Mouse (Mus musculus) gonadal fat pad, adult 2 months (tissue): ENCODE measurements at regions not wholly inside any gene's neighbourhood (a gene's known extent, or its start where the extent isn't known, plus 50 kb on each side); places are given as distances from the start of the nearest gene placed in this dataset.
"Not testable (repeated sequence)": the region's sequence is repeated elsewhere in the genome, so short reads cannot be mapped to it uniquely, and the experiment has no call there.

Source experiments
- DNase-seq: peaks from one replicate; pipeline ENCODE4 v3.0.0-alpha.2; 2012; ENCODE audit warnings: low read depth

DNA sequence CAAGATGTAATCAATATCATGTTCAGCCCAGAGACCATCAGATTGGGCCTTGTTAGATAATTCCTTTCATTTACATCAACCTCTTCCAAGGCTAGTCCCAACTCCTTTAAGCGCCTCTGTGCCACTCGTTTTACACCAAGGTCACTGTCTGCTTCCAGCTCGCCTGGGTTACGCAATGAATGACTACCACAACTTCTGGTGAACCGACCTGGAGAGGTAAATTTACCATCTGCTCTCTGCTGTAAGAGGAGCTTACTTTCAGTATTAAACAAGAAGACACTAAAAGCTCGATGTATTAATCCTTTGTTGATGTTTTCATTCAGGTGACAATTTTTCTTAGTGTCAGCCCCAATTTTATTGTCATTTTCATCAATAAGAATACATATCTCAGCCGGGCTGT lies 51.7 kb upstream of the Fam174b start:
- DNase-seq = no peak

DNA sequence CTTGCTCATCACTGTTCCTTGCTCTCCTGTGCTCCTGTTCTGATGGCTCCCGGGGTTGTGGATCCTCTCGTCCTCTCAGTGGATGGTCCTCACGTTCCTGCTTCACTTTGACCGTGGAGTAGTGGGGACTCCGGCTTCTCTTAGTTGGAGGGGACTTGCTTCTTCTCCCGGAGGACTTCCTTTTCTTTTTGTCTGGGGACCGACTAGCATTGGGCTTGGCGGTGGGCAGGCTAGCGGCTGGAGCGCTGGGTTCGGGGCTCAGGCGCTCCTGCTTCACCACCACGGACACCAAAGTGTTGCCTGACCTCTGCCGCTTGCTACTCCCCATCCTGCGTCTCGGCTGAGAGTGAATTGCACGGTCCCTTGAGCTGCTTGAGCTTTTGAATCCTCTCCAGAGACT lies 53.9 kb upstream of the Fam174b start:
- not testable (repeated sequence) for DNase-seq

DNA sequence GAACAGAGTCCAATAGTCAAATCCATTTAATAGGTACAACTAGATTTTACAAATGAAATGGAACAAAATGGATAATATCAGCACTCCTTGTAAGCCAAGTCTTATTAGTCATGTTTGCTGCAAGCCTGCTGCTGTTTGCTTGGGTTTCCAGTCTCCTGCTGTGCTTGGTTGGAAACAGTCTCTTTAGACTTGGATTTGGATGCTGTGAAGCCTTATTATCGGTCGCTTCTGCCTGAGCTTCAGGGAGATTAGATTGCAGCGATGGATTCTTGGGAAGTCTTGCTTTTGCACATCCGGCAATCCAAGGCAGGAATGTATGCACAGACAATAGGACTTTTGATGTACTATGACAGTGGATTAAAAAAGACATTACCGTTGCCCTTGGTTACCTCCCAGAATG lies 57.3 kb upstream of the Fam174b start:
- no peak for DNase-seq

DNA sequence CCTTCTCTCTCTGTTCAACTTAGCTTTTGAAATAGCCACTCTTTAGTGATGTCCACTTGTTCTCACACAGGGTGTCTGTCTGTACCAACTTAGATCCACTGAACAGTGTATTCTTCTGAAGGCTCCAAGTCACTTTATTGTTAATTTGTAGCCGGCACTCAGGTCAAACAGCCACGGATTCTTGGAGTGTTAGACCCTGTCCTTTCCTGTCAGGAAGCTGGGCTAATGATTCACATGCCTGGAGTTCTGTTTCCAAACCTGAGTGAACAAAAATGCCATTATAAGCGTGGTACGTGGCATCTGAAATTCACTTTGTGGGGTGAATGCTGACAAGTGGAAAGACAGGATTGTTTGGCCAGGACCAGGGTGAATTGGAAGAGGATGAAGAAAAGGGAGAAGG lies 69.5 kb upstream of the Fam174b start:
- no peak for DNase-seq

DNA sequence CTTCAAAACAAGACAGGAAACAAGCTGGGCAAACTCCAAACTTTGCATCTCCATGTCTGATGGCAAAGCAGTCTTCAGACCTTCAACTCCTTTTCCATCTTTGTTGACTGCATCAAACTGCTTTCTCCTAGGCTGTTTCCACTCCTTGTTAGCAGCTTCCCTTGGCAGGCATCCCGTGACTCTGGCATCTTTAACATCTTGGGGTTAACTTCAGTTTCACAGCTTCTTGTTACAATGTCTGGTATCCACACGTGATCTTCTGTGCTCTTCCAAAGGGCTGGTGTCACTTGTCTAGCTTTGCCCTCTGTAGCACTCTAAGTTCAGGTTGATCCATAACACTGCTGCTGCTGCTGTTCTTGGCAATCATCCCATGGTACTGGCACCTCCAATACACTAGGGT lies 71.3 kb upstream of the Fam174b start:
- no peak for DNase-seq

DNA sequence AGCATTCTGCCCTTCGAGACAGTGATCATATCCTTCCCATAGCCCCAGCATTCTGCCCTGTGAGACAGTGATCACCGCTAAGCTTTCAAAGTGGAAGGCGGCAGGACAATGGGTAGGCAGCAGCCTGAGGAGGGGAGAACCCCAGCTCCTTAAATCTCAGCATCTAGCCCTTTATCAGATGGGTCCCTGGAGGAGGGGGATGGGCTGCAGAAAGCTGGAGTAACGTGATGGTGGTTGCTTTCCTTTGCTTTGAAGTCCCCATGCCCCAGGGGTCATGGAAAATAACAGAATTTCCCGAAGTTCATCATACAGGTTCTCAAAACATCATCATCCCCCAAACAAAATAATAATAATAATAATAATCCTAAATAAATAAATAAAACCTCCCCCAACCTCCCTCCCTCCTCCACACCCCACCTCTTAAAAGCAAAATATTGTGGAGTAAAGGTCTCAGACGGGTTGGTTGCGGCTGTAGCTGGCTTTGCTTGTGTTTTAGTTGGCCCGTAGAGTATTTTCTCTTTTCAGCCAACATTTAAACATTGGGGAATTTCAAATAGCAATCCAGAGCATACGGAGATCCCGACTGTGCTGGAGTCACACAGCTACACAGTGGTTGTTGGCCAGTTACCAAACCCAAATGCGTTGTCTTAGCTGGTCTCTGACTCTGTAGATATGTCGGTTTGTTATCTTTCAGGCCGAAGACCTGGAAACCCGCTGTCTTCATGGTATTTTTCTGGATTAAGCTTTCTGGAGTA lies 73.0 kb upstream of the Fam174b start:
- DNase-seq = no peak

DNA sequence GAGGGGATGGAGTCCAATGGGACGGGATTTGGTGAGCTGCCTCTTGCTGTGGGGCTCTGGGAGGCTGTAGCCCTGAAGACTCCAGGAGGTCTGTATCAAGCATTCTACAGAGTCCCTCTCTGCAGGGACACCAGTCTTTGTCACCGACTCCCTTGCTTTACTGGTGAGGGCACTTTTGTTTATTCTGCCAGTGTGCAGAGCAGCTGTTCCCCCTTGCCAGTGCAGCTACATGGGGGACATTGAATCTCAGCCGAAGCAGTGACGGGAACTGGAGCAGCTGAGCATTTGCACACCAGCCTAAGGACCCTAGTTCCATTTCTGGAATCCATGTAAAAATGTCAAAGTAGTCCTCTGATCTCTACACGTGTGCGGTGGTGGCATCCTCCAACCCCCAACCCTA lies 75.1 kb upstream of the Fam174b start:
- DNase-seq = no peak

DNA sequence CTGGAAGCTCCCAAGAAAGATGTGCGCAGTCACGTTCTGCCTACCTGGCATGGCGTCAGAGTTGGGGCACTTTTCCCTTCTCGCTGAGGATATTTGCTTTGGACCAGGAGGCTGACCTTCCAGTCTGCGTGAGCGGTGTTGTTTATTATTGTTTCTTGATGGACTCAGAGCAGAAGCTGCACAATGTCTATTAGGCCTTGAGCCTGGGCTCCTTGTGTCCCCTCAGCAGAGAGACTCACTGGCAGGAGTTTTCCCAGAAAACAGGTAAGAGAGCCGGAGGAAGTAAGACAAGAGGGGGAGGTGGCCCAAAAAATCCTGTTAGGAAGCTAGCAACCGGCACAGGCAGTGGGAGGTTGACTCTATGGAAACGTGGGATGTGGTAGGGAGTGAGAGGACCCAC lies 77.6 kb upstream of the Fam174b start:
- DNase-seq = no peak

DNA sequence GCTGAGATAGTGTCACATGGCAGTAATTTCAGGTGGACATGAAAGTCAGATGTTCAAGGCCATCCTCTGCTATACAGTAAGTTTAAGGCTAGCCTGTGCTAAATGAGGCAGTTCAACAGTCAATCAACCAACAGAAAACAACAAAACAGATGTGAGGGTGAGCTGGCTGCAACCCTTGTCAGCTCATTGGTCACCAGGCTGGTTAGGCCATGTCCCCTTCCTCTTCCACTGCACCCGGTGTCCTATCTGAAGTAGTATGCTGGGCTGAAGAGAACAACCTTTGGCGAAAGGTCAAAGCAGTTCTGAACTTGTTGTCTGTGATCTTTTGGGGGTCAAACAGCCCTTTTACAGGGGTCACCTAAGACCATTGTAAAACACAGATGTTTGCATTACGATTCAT lies 78.2 kb upstream of the Fam174b start:
- no peak for DNase-seq

DNA sequence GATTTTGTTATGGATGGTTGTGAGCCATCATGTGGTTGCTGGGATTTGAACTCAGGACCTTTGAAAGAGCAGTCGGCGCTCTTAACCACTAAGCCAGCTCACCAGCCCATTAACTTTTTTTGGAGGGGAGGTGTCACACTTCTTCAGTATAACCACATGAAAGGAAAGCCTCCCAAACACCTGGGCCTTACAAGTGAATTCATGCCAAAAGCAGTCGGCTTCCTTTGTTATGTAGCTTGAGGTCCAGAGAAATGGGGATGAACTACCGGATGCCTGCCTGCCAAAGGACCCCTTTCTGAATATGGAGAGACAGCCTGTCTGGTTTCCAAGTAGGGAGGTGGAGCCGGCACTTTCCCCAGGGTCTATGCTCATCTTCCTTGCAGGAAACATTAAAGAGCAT lies 80.6 kb upstream of the Fam174b start:
- DNase-seq = no peak

DNA sequence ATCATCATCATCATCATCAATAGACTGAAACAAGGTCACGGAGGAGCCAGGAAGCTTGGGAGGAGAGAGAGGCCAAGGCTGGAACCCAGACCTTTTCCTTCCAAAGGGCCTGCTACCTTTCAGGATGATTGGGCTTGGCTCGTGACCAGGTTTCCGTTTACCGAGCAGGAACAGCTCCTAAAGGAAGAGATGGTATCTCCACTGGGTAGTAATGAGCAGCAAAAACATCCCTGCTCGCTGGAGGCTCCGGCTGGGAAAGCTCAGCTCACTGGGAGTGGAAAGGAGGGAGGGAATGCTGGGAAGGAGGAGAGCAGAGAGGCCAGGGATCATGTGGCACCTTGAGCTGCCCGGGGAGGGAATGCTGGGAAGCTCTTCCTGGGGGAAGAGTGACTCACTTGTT lies 82.8 kb upstream of the Fam174b start:
- no peak for DNase-seq

DNA sequence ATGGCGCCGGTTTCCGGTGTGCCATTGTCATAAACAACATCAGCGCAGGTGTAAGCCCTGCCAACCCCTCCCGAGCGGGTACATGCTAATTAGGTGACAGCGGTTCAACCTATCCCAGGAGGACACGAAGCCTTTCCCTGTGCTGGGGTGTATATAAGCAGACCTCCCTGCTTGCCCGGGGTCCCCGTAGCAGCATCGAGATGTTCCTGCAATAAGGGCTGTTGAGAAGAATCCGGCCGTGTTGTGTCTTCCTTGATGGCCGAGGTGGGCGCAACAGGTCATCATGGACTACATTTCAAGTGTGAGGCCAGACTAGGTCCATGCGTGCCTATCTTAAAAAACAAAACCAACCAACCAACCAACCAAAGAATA lies 83.7 kb upstream of the Fam174b start:
- not testable (repeated sequence) for DNase-seq

DNA sequence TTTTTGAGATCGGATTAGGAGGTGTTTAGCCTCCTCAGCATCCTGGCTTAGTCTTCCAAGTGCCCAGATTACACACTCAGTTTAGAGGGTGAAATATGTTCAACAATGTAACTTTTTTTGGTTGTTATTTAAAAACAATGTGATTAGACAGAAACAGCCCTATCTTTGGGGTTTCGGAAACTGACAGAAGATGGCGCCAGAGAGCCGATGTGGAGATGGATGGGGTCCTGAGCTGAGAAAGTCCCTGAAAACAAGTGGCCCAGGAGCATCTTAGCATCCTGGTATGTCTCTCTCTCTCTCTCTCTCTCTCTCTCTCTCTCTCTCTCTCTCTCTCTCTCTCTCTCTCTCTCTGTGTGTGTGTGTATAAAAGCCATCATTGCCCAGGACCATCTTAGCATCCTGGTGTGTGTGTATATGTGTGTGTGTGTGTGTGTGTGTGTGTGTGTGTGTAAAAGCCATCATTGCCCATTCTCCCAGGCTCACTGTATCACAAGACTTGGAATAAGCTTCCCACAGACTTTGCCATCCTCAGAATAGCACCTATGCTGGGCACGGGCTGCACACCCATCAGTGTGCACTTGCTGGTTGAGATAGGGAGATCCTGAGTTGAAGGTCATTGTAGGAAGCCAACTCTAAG lies 84.2 kb upstream of the Fam174b start:
- no peak for DNase-seq

DNA sequence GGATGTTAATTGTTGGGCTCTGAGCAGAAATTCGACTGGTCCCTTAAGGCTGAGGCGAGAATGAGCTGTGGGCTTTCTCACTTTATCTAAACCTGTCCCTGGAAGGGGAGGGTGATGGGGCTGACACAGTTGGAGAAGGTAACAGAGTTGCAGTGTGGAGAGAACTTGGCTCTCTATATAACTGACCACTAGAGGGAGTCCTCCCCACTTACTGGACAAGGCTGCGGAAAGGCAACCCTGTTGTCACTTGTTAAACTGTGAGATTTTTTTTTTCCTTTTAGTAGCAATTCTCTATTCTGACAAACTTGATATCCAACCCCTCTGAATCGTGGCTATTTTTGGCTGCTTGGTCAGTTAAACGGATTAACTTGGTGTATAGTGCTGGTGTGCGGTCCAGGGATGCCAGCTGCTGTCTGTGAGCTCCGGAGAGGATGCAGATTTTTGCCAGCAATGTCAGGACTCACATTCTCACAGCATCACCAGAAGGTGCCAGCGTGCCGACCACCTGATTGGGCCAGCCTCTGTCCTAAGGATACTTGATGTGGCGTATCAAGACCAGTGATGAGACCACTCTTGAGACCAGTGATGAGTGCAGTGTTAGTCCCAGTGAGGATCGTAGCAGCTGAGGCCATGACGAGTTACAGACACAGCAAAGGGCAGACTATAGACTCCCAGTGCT lies 85.8 kb upstream of the Fam174b start:
- DNase-seq = no peak

DNA sequence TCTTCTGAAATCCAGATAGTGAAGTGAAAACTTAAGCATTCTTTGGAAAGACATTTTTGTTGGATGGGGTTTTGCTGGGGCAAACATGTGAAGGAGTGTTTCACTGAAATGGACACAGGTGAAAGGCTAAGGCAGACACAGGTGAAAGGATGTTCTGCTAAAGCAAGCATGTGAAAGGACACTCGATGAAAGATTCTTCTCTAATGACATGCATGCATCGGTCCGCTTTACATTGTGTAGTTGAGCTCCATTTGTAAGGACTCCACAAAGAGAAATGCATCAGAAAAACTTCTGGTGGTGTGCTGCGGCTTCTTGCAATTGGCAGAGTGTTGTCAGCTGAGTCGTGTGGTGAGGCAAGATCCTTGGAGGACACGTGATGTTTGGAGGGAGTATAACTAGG lies 89.2 kb upstream of the Fam174b start:
- no peak for DNase-seq

DNA sequence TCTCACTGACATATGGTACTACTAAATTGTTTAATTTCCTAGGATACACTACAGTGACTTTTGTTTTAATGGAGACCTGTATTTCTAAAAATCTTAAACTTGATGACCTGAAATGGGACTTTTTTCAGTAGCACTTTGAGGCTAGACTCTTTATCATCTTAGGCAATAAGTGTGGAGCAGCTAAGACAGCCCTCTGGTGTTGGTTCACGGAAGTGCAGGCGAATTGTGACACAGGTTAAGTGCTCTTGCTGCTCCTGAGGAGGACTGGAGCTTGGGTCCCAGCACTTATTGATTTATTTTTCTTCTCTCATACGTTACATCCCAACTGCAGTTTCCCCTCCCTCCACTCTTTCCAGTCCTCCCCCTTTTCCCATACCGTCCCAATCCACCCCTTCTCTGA lies 92.1 kb upstream of the Fam174b start:
- no peak for DNase-seq

DNA sequence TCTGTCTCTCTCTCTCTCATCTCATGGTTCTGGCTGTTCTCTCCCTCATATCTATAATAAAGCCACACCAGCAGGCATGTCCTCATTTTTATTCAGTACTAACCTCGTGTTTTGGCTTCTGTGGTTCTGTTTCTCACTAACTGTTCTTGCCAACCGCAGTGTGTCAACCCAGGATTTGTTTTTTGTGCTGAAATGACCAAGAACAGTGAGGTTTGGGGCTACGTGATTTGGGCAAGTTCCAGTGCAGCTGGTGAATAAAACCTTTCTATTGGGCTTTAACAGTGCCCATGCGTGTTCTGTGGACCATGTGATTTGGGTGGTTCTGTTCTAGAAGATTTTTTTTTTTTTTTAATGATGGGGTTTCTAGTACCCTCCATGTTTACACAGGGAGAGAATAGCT lies 93.0 kb upstream of the Fam174b start:
- no peak for DNase-seq

DNA sequence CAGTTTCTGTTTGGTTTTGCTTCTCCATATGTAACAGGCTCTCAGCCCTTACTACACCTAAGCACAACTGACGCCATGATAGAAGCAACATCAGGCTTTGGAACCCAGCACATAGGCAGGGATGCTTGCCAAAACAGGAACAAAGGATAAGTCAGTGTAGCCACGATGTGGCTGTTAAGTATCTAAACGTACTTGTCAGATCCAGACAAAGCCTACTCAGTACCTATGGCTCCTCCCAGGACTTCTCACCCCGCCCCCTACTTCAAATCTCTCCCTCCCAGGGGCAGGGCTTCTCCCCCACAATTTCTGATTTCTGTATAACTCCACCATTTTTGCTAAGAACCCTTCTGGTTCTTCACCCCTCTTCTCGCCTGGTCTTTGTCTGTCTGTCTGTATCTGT lies 93.4 kb upstream of the Fam174b start:
- no peak for DNase-seq

DNA sequence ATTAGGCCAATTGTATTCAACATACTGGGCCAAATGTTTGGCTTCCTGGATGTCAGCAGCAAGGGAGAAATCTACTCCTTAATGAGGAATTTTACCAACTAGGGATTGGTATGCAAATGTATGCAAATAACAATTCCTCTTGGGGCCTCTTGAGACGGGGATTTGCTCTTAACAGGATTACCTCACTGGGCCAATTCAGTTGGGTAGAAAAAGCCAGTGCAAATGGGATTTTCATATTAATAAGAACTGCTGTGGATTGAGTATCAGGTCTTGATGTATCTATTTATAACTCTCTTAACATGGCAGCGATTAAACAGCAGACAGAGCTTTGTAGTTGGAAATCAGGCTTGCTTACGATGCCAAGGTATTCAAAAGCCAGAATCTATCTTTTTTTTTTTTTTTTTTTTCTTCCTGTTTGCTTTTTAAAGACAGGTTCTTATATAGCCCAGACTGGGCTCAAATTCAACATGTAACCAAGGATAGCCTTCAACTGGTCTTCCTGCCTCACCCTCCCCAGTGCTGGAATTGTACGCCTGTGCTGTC lies 95.7 kb upstream of the Fam174b start:
- DNase-seq = no peak

DNA sequence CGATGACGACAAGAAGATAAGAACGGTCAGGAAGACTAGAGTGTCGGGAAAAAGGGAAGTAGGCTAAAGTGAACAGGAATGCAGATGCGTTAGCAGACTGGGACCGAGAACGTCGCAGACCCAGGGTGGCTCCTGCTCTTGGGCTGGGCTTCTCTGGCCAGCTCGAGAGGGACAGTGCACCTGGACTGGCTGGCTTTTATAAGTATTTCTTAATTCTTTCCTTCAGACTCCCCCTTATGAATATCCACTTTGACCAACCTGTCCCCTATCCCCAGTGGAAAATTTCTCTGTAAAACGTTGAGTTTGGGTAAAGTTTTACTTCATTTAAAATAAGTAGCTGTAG lies 96.1 kb upstream of the Fam174b start:
- DNase-seq = no peak

DNA sequence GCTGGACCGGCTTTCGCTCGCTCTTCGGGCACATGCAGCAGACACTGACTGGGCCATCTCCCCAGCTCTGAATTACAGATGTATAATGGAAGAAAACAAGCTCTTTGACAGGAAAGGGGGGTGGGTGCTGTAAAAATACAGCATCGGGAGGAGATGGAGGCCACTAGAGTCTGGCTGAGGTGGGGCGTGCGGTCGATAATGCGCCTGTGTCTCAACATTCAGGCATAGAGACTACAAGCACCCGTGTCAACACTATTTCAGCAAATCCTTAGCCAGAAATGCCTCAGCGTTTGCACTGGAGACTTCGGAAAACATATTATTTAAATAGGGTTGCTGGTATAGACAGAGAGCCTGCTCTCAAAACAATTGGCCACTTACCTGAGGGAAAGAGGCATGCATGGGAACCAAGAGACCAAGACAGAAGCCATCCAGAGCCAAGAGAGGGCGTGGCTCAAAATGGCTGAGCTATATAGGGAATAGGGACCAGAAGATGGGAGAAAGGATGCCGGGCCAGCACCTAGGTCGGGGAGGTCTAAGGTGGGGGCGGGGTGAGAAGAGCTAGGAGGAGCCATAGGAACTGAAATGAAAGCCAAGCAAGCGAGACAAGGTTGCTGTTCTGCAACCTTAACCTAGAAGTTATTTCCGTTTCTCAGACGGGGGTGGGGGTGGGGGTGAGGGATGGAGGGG lies 96.7 kb upstream of the Fam174b start:
- DNase-seq = no peak

DNA sequence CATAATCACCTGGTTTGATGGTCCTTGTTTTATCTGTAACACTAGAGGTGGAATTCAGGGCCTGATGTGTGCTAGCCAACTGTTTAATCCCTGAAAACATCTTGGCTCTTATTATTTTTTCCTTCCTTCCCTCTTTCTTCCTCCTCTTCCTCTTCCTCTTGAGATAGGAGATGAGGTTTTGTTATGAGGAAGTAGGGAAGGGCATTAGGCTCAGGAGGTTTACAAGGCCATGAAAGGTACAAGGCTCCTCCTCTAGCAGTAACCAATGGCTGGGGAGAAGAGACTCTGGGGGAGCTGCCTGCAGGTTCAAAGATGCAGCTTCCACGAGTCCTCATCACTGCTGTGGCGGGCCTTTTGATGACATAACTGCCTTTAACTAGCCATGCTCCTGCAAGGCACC lies 98.6 kb upstream of the Chd2 start:
- DNase-seq = no peak

DNA sequence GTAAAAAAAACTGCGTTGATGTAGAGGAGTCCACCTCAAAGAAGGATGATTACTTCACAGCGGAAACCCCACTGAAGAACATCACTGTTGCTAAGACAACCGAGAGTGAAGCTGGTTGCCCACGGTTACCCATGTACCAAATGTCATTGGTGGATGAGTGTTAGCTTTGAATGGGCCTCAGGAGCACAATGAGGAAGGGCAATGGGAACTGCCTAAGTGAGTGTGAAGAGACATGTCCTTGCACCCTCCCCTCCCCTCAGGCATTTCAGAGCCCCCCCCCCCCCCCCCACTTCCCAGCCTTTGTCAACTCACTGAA lies 96.1 kb upstream of the Chd2 start:
- DNase-seq = no peak
